Mouse (Mus musculus) MEL (cell line): ENCODE results near the gene Rps6ka2. TPM values are rescaled to one million over a fixed set of nuclear protein-coding genes. Genes with fewer than 3 reads are reported as not detected.

Source experiments
- DNase-seq: peaks from one replicate; pipeline ENCODE4 v3.0.0; 2011; ENCODE audit warnings: low read depth, low spot score
- H3K27ac ChIP-seq: 2 replicates; pipeline ENCODE4 v1.5.1; 2012; ENCODE audit warnings: low read depth, mild to moderate bottlenecking, control low read depth, low read length, moderate library complexity; ENCODE audit not compliant: control insufficient read depth
- H3K27me3 ChIP-seq, 2 experiments: fragments of 150-350 bp in 1 of 2; sonication (generic) in 1 of 2; 2 replicates each; pipeline ENCODE4 v1.6.1; 2012; ENCODE audit warnings: low read length in 2 of 2, mild to moderate bottlenecking in 2 of 2, improper control_type of control experiment in 1 of 2, moderate library complexity in 1 of 2; ENCODE audit not compliant: insufficient read depth in 2 of 2, control insufficient read depth in 1 of 2
- H3K36me3 ChIP-seq, 2 experiments: 2 replicates each; pipeline ENCODE4 v1.6.1; 2012 to 2014; ENCODE audit warnings: low read length in 2 of 2, improper control_type of control experiment in 1 of 2, inconsistent platforms in 1 of 2, mild to moderate bottlenecking in 1 of 2; ENCODE audit not compliant: insufficient read depth in 2 of 2, control insufficient read depth in 1 of 2
- H3K4me1 ChIP-seq, 2 experiments: fragments of 150-350 bp in 1 of 2; sonication (generic) in 1 of 2; 2 replicates each; pipeline ENCODE4 v1.6.1; 2012; ENCODE audit warnings: low read length in 2 of 2, improper control_type of control experiment in 1 of 2, mild to moderate bottlenecking in 1 of 2; ENCODE audit not compliant: insufficient read depth in 2 of 2, control insufficient read depth in 1 of 2
- H3K4me3 ChIP-seq, 2 experiments: fragments of 150-350 bp in 1 of 2; sonication (generic) in 1 of 2; 2 replicates each; pipeline ENCODE4 v1.5.1; 2012; ENCODE audit warnings: low read depth in 2 of 2, low read length in 2 of 2, mild to moderate bottlenecking in 2 of 2, moderate library complexity in 2 of 2, control low read depth in 1 of 2, improper control_type of control experiment in 1 of 2; ENCODE audit not compliant: control insufficient read depth in 1 of 2, insufficient read depth in 1 of 2
- H3K79me2 ChIP-seq: 2 replicates; pipeline ENCODE4 v1.6.1; 2012; ENCODE audit warnings: mild to moderate bottlenecking, low read length, moderate library complexity; ENCODE audit not compliant: control insufficient read depth, poor library complexity, insufficient read depth
- H3K9ac ChIP-seq: 2 replicates; pipeline ENCODE4 v1.6.1; 2012; ENCODE audit warnings: low read depth, mild to moderate bottlenecking, control low read depth, low read length, moderate library complexity; ENCODE audit not compliant: control insufficient read depth, poor library complexity, severe bottlenecking
- H3K9me3 ChIP-seq: fragments of 150-350 bp; sonication (generic); replicated peaks from 2 replicates; pipeline ENCODE4 v1.6.1; 2012; ENCODE audit warnings: mild to moderate bottlenecking, low read length, improper control_type of control experiment, moderate library complexity; ENCODE audit not compliant: insufficient read depth
- BHLHE40 ChIP-seq: IDR thresholded peaks from 2 replicates; pipeline ENCODE4 v1.6.1; 2012; ENCODE audit warnings: low read depth, mild to moderate bottlenecking, inconsistent platforms, low read length, improper control_type of control experiment, borderline replicate concordance
- CHD1 ChIP-seq: IDR thresholded peaks from 2 replicates; pipeline ENCODE4 v1.6.1; 2012; ENCODE audit warnings: low read depth, mild to moderate bottlenecking, inconsistent platforms, low read length, improper control_type of control experiment
- E2F4 ChIP-seq: IDR thresholded peaks from 2 replicates; pipeline ENCODE4 v1.6.1; 2011; ENCODE audit warnings: low read depth, low read length, improper control_type of control experiment, borderline replicate concordance
- EP300 ChIP-seq, 2 experiments: IDR thresholded peaks; 2 replicates each; pipeline ENCODE4 v1.6.1; 2011; ENCODE audit warnings: improper control_type of control experiment in 2 of 2, low read length in 2 of 2, low read depth in 1 of 2, mild to moderate bottlenecking in 1 of 2
- ETS1 ChIP-seq: IDR thresholded peaks from 2 replicates; pipeline ENCODE4 v1.6.1; 2012; ENCODE audit warnings: low read depth, mild to moderate bottlenecking, inconsistent platforms, low read length, improper control_type of control experiment, moderate library complexity
- GABPA ChIP-seq: IDR thresholded peaks from 2 replicates; pipeline ENCODE4 v1.6.1; 2012; ENCODE audit warnings: low read depth, mild to moderate bottlenecking, inconsistent platforms, low read length, improper control_type of control experiment, moderate library complexity
- GATA1 ChIP-seq: IDR thresholded peaks from 2 replicates; pipeline ENCODE4 v1.6.1; 2011; ENCODE audit warnings: low read depth, low read length, improper control_type of control experiment
- HCFC1 ChIP-seq: IDR thresholded peaks from 2 replicates; pipeline ENCODE4 v1.6.1; 2012; ENCODE audit warnings: low read depth, mild to moderate bottlenecking, inconsistent platforms, low read length, improper control_type of control experiment, moderate library complexity
- JUND ChIP-seq: IDR thresholded peaks from 2 replicates; pipeline ENCODE4 v1.6.1; 2011; ENCODE audit warnings: low read depth, mild to moderate bottlenecking, improper control_type of control experiment, low read length
- KAT2A ChIP-seq: conservative IDR thresholded peaks from 2 replicates; pipeline ENCODE4 v1.6.1; 2012; ENCODE audit warnings: low read depth, low read length, improper control_type of control experiment, inconsistent platforms
- MAFK ChIP-seq: IDR thresholded peaks from 2 replicates; pipeline ENCODE4 v1.6.1; 2011; ENCODE audit warnings: low read depth, mild to moderate bottlenecking, low read length, improper control_type of control experiment, borderline replicate concordance
- MAX ChIP-seq: IDR thresholded peaks from 2 replicates; pipeline ENCODE4 v1.6.1; 2011; ENCODE audit warnings: low read length, improper control_type of control experiment
- MAZ ChIP-seq: IDR thresholded peaks from 2 replicates; pipeline ENCODE4 v1.6.1; 2012; ENCODE audit warnings: low read depth, mild to moderate bottlenecking, inconsistent platforms, low read length, improper control_type of control experiment
- MYB ChIP-seq: IDR thresholded peaks from 2 replicates; pipeline ENCODE4 v1.6.1; 2011; ENCODE audit warnings: mild to moderate bottlenecking, low read depth, low read length, improper control_type of control experiment
- POLR2AphosphoS2 ChIP-seq: IDR thresholded peaks from 2 replicates; pipeline ENCODE4 v1.6.1; 2011; ENCODE audit warnings: low read length, improper control_type of control experiment
- POLR2AphosphoS5 ChIP-seq: IDR thresholded peaks from 2 replicates; pipeline ENCODE4 v1.6.1; 2012; ENCODE audit warnings: low read depth, borderline replicate concordance, mild to moderate bottlenecking, inconsistent platforms, low read length, moderate library complexity, mixed read lengths
- TAL1 ChIP-seq: IDR thresholded peaks from 2 replicates; pipeline ENCODE4 v1.6.1; 2012; ENCODE audit warnings: mild to moderate bottlenecking, inconsistent platforms, low read length, moderate library complexity, mixed read lengths
- UBTF ChIP-seq: IDR thresholded peaks from 2 replicates; pipeline ENCODE4 v1.6.1; 2012; ENCODE audit warnings: low read depth, mild to moderate bottlenecking, inconsistent platforms, low read length, improper control_type of control experiment, moderate library complexity, borderline replicate concordance; ENCODE audit not compliant: insufficient read depth
- USF2 ChIP-seq, 2 experiments: IDR thresholded peaks; 2 replicates each; pipeline ENCODE4 v1.6.1; 2011 to 2012; ENCODE audit warnings: improper control_type of control experiment in 2 of 2, low read length in 2 of 2, borderline replicate concordance in 1 of 2, inconsistent platforms in 1 of 2, low read depth in 1 of 2, mild to moderate bottlenecking in 1 of 2; ENCODE audit not compliant: insufficient read depth in 1 of 2
- ZKSCAN1 ChIP-seq: IDR thresholded peaks from 2 replicates; pipeline ENCODE4 v1.6.1; 2012; ENCODE audit warnings: low read depth, mild to moderate bottlenecking, inconsistent platforms, low read length, improper control_type of control experiment, moderate library complexity
- polyA plus RNA-seq, 2 experiments: library from polyadenylated mRNA; stranded (reverse) in 1 of 2; unstranded in 1 of 2; fragments of >175 nt in 1 of 2; fragments of >200 nt in 1 of 2; gene quantifications; 2 replicates each; pipeline versions ENCODE4 v1.2.1 to v1.2.4; 2012; ENCODE audit warnings: low replicate concordance in 2 of 2, low read depth in 1 of 2; ENCODE audit not compliant: insufficient read length in 2 of 2, insufficient read depth in 1 of 2, missing spikeins in 1 of 2
- total RNA-seq: library from RNA; depleted of rRNA; stranded (reverse); fragments of 300-350 nt; gene quantifications from 2 replicates; pipeline ENCODE4 v1.2.3, GENCODE M21; 2012

Rps6ka2 gene
- total and polyA plus RNA-seq, 3 experiments: 6.0 to 11.2 TPM; not detected in 1

- TF ChIP-seq USF2 (IDR thresholded peaks at IDR 0.05; ENCODE audit: borderline replicate concordance in 1 of 2, insufficient read depth in 1 of 2, low read depth in 1 of 2, low read length in 2 of 2): no peak
- DNase-seq: no peak
- no peak overlapping the region for H3K27ac ChIP-seq
- no peaks in the 10 kb centered on the region for H3K4me1 ChIP-seq
- no peak overlapping the region for H3K9ac ChIP-seq
- no peaks in the 10 kb centered on the region for H3K36me3 ChIP-seq
- H3K4me3 ChIP-seq: no peak overlapping the region
- no peaks in the 10 kb centered on the region for H3K9me3 ChIP-seq
- no peaks in the 10 kb centered on the region for H3K79me2 ChIP-seq
- H3K27me3 ChIP-seq: no peaks in the 10 kb centered on the region
Measured at GRCm38 (mm10) chr17:7285292-7285691, 115.4 kb downstream of the Rps6ka2 start.

DNA sequence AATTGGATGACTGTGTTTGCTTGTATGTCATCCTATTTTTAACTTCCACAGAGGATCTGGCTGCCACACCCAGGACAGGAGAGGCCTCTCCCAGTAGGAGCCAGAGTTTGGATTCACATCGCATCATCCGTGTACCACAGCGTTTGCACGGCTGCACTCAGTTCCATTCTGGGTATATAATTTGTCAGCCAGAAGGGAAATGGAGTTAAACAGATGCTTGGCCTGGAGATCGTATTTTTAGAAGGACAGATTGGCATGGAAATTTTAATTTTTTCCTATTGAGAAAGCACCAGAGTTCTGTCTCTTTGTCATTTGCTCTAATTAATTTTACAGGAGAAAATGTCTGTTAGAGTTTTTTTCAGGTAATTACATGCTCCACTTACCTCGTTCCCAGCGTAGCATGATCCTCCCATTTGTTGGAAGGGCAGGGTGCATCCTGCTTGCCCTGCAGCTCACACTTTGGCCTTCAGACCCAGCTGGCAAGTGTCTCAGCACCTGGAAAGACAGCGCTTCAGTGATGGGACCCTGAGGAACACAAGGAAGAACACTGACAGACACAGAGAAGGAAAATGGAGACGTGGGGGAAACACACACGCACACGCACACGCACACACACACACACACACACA lies 116.6 kb downstream of the Rps6ka2 start:
- H3K4me1 ChIP-seq: no peaks in the 10 kb centered on the region
- TF ChIP-seq GATA1 (no peak), MYB (no peak), MAX (no peak), E2F4 (no peak), MAZ (no peak)
- H3K9me3 ChIP-seq: no peaks in the 10 kb centered on the region

DNA sequence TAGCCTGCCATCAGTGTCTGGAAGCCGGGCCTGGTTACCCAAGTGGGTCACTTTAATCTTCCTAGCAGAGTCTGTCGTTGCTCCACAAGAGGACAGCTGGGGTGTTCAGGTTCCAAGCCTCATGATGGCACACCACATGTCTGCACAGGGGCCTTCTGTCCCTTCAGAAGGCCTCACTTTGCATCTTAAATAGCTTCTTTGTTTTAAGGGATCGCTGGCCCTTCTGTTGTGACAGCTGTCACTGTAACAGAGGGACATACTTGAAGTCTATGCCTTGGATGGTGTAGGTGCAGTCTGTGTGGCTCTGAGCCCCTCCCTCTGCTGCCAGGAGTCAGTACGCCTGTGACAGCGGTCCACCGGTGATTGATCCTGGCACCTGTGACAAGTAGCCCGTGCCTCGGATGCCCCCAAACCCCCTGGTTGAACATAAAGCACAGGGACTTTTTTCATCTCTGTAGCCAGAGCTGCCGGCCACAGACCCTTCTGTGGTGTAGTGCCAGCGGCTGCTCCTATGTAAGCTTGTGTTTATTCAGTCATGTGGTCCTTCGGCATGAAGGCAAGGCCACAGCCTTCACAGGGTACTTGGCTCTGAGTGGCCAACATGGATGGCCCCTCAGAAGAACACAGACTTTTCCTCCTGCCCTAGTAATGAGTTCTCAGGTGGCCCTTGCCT lies 122.2 kb downstream of the Rps6ka2 start:
- H3K27ac ChIP-seq: no peak overlapping the region
- H3K9me3 ChIP-seq: no peaks in the 10 kb centered on the region
- H3K4me1 ChIP-seq: no peaks in the 10 kb centered on the region
- no peak overlapping the region for H3K9ac ChIP-seq
- no peaks in the 10 kb centered on the region for H3K79me2 ChIP-seq
- H3K36me3 ChIP-seq: no peaks in the 10 kb centered on the region
- no peak overlapping the region for H3K4me3 ChIP-seq
- DNase-seq: no peak
- H3K27me3 ChIP-seq: no peaks in the 10 kb centered on the region
- no peak for TF ChIP-seq CHD1
- TF ChIP-seq POLR2AphosphoS5: no peak
- TF ChIP-seq MAFK: no peak
- TF ChIP-seq TAL1: no peak
- no peak for TF ChIP-seq UBTF
- no peak for TF ChIP-seq USF2 (IDR thresholded peaks at IDR 0.05; ENCODE audit: borderline replicate concordance in 1 of 2, insufficient read depth in 1 of 2, low read depth in 1 of 2, low read length in 2 of 2)
- TF ChIP-seq KAT2A: no peak
- TF ChIP-seq POLR2AphosphoS2: no peak
- TF ChIP-seq GABPA: no peak
- TF ChIP-seq BHLHE40: no peak
- TF ChIP-seq EP300 (IDR thresholded peaks at IDR 0.05; ENCODE audit: low read depth in 1 of 2, low read length in 2 of 2): no peak
- no peak for TF ChIP-seq ETS1
- no peak for TF ChIP-seq MYB
- no peak for TF ChIP-seq ZKSCAN1
- no peak for TF ChIP-seq HCFC1
- no peak for TF ChIP-seq GATA1
- no peak for TF ChIP-seq JUND
- TF ChIP-seq, all 39 proteins: peak for 0

More for the DNA sequence above, 116.6 kb downstream of the Rps6ka2 start:
- no peak for DNase-seq
- Histone ChIP-seq H3K36me3 (no peaks in the 10 kb centered on the region), H3K4me3 (no peak overlapping the region), H3K27ac (no peak overlapping the region), H3K27me3 (no peaks in the 10 kb centered on the region), H3K9ac (no peak overlapping the region), H3K79me2 (no peaks in the 10 kb centered on the region)
